Mouse (Mus musculus) lung, postnatal 4 days (tissue): Measurements from ENCODE around the gene Med13l.
A peak's percentile ranks its signal among the peaks of the same experiment; 100 is the strongest.

Experiments used
- DNase-seq, 2 experiments: peaks; one replicate each; pipeline ENCODE4 v3.0.0; 2021

Med13l gene

GRCm38 (mm10) chr5:118661751-118662150 is 101.3 kb downstream of the Med13l start:
- no peak for DNase-seq

GRCm38 (mm10) chr5:118663999-118664398 is 103.5 kb downstream of the Med13l start:
- peak; percentile 43 to 65 for DNase-seq

- no peak for DNase-seq
These were observed 104.5 kb downstream of the Med13l start for GRCm38 (mm10) chr5:118665023-118665422.

- no peak for DNase-seq
These were observed 106.1 kb downstream of the Med13l start for GRCm38 (mm10) chr5:118666437-118667207.

GRCm38 (mm10) chr5:118667863-118668262 is 107.4 kb downstream of the Med13l start:
- no peak for DNase-seq

GRCm38 (mm10) chr5:118668931-118669330 is 108.5 kb downstream of the Med13l start:
- no peak for DNase-seq

- no peak for DNase-seq
These were observed 111.6 kb downstream of the Med13l start for GRCm38 (mm10) chr5:118672111-118672510.

- DNase-seq, result no peak
These were observed 113.4 kb downstream of the Med13l start for GRCm38 (mm10) chr5:118673859-118674258.

GRCm38 (mm10) chr5:118674321-118674720 is 113.8 kb downstream of the Med13l start:
- DNase-seq, result no peak

GRCm38 (mm10) chr5:118675697-118676096 is 115.2 kb downstream of the Med13l start:
- DNase-seq, result no peak

GRCm38 (mm10) chr5:118676151-118676918 is 115.9 kb downstream of the Med13l start:
- no peak for DNase-seq

GRCm38 (mm10) chr5:118679283-118679835 is 118.9 kb downstream of the Med13l start:
- DNase-seq, result no peak

- DNase-seq, result no peak
These were observed 120.4 kb downstream of the Med13l start for GRCm38 (mm10) chr5:118680853-118681252.

GRCm38 (mm10) chr5:118682007-118682406 is 121.5 kb downstream of the Med13l start:
- no peak for DNase-seq

- no peak for DNase-seq
These were observed 124.7 kb downstream of the Med13l start for GRCm38 (mm10) chr5:118685145-118685544.

GRCm38 (mm10) chr5:118686021-118686420 is 125.5 kb downstream of the Med13l start:
- no peak for DNase-seq

- peak; percentile 51 to 52 for DNase-seq
These were observed 128.7 kb downstream of the Med13l start for GRCm38 (mm10) chr5:118688886-118689835.

GRCm38 (mm10) chr5:118691025-118691709 is 130.7 kb downstream of the Med13l start:
- DNase-seq, result no peak

GRCm38 (mm10) chr5:118691710-118692040 is 131.2 kb downstream of the Med13l start:
- no peak for DNase-seq

- DNase-seq, result no peak
These were observed 133.5 kb downstream of the Med13l start for GRCm38 (mm10) chr5:118693996-118694395.

GRCm38 (mm10) chr5:118697073-118697472 is 136.6 kb downstream of the Med13l start:
- no peak for DNase-seq

GRCm38 (mm10) chr5:118700978-118701377 is 140.5 kb downstream of the Med13l start:
- DNase-seq, result no peak
